Mouse (Mus musculus): ENCODE measurements at regions not wholly inside any gene's neighbourhood (a gene's known extent, or its start where the extent isn't known, plus 50 kb on each side); places are given as distances from the start of the nearest gene placed in this dataset.

GRCm38 (mm10) chr16:66579551-66579950, 764.5 kb downstream of the Vgll3 start:
- no peak for ATAC-seq (ENCODE audit: low FRiP score, low read depth)
- DNase-seq (ENCODE audit: low spot score), result no peak
- no peak for TF ChIP-seq POLR2A (IDR thresholded peaks at IDR 0.05; ENCODE audit: borderline replicate concordance, extremely low read depth, insufficient read depth, insufficient read length)
- H3K4me3 ChIP-seq (replicated peaks; ENCODE audit: low read length), result no peak overlapping the region
- H3K4me1 ChIP-seq (ENCODE audit: control insufficient read depth, insufficient read depth, low read length), result no peaks in the 10 kb centered on the region
- H3K36me3 ChIP-seq (ENCODE audit: control insufficient read depth, insufficient read depth, low read length), result no peaks in the 10 kb centered on the region
- no peak overlapping the region for H3K27ac ChIP-seq (replicated peaks; ENCODE audit: low read depth, low read length)
- H3K9ac ChIP-seq (ENCODE audit: low read depth, low read length, severe bottlenecking), result no peak overlapping the region
- H3K9me3 ChIP-seq (ENCODE audit: control insufficient read depth, low read length), result no peaks in the 10 kb centered on the region
- H3K4me2 ChIP-seq (replicated peaks; ENCODE audit: low read depth, low read length, severe bottlenecking), result no peak overlapping the region
- 34% methylated on average over 1 of the region's 1 CpGs for WGBS
- no peaks in the 10 kb centered on the region for H3K27me3 ChIP-seq (ENCODE audit: control insufficient read depth, insufficient read depth, low read length)

GRCm38 (mm10) chr16:66585698-66586284, 770.7 kb downstream of the Vgll3 start:
- DNase-seq (ENCODE audit: low spot score) (peak; percentile 9), ATAC-seq (ENCODE audit: low FRiP score, low read depth) (peak; percentile 62)

GRCm38 (mm10) chr16:66602211-66602610, 787.2 kb downstream of the Vgll3 start:
- Histone ChIP-seq H3K9ac (ENCODE audit: low read depth, low read length, severe bottlenecking) (no peak overlapping the region), H3K27ac (replicated peaks; ENCODE audit: low read depth, low read length) (no peak overlapping the region), H3K4me3 (replicated peaks; ENCODE audit: low read length) (no peak overlapping the region), H3K27me3 (ENCODE audit: control insufficient read depth, insufficient read depth, low read length) (no peaks in the 10 kb centered on the region), H3K9me3 (ENCODE audit: control insufficient read depth, low read length) (no peaks in the 10 kb centered on the region), H3K4me2 (replicated peaks; ENCODE audit: low read depth, low read length, severe bottlenecking) (no peak overlapping the region), H3K36me3 (ENCODE audit: control insufficient read depth, insufficient read depth, low read length) (no peaks in the 10 kb centered on the region), H3K4me1 (ENCODE audit: control insufficient read depth, insufficient read depth, low read length) (no peaks in the 10 kb centered on the region)
- no peak for TF ChIP-seq POLR2A (IDR thresholded peaks at IDR 0.05; ENCODE audit: borderline replicate concordance, extremely low read depth, insufficient read depth, insufficient read length)
- no peak for DNase-seq (ENCODE audit: low spot score)
- no peak for ATAC-seq (ENCODE audit: low FRiP score, low read depth)
- 79% methylated on average over 2 of the region's 2 CpGs for WGBS

More at GRCm38 (mm10) chr16:66585698-66586284, 770.7 kb downstream of the Vgll3 start:
- 8% methylated on average over 12 of the region's 12 CpGs for WGBS
- Histone ChIP-seq H3K27ac (replicated peaks; ENCODE audit: low read depth, low read length) (no peak overlapping the region), H3K4me3 (replicated peaks; ENCODE audit: low read length) (no peak overlapping the region), H3K4me1 (ENCODE audit: control insufficient read depth, insufficient read depth, low read length) (peaks cover 2% of the 10 kb centered on the region; the same call in 1 of the 2 replicates), H3K9ac (ENCODE audit: low read depth, low read length, severe bottlenecking) (no peak overlapping the region), H3K4me2 (replicated peaks; ENCODE audit: low read depth, low read length, severe bottlenecking) (no peak overlapping the region; the same call in 1 of the 2 replicates), H3K9me3 (ENCODE audit: control insufficient read depth, low read length) (no peaks in the 10 kb centered on the region), H3K27me3 (ENCODE audit: control insufficient read depth, insufficient read depth, low read length) (no peaks in the 10 kb centered on the region), H3K36me3 (ENCODE audit: control insufficient read depth, insufficient read depth, low read length) (no peaks in the 10 kb centered on the region)
- no peak for TF ChIP-seq POLR2A (IDR thresholded peaks at IDR 0.05; ENCODE audit: borderline replicate concordance, extremely low read depth, insufficient read depth, insufficient read length)

GRCm38 (mm10) chr16:66602686-66603085, 787.6 kb downstream of the Vgll3 start:
- H3K27ac ChIP-seq (replicated peaks; ENCODE audit: low read depth, low read length), result no peak overlapping the region
- no peaks in the 10 kb centered on the region for H3K9me3 ChIP-seq (ENCODE audit: control insufficient read depth, low read length)
- no peaks in the 10 kb centered on the region for H3K27me3 ChIP-seq (ENCODE audit: control insufficient read depth, insufficient read depth, low read length)
- H3K4me1 ChIP-seq (ENCODE audit: control insufficient read depth, insufficient read depth, low read length), result no peaks in the 10 kb centered on the region
- no peak overlapping the region for H3K4me3 ChIP-seq (replicated peaks; ENCODE audit: low read length)
- H3K9ac ChIP-seq (ENCODE audit: low read depth, low read length, severe bottlenecking), result no peak overlapping the region
- H3K4me2 ChIP-seq (replicated peaks; ENCODE audit: low read depth, low read length, severe bottlenecking), result no peak overlapping the region
- TF ChIP-seq POLR2A (IDR thresholded peaks at IDR 0.05; ENCODE audit: borderline replicate concordance, extremely low read depth, insufficient read depth, insufficient read length), result no peak
- no peaks in the 10 kb centered on the region for H3K36me3 ChIP-seq (ENCODE audit: control insufficient read depth, insufficient read depth, low read length)
- no peak for DNase-seq (ENCODE audit: low spot score)
- WGBS, result 90% methylated on average over 3 of the region's 3 CpGs
- ATAC-seq (ENCODE audit: low FRiP score, low read depth), result no peak

GRCm38 (mm10) chr16:66603825-66604224, 788.8 kb downstream of the Vgll3 start:
- WGBS, result 65% methylated on average over 6 of the region's 6 CpGs

More at GRCm38 (mm10) chr16:66603825-66604224, 788.8 kb downstream of the Vgll3 start:
- ATAC-seq (ENCODE audit: low FRiP score, low read depth) (no peak), DNase-seq (ENCODE audit: low spot score) (no peak)
- Histone ChIP-seq H3K36me3 (ENCODE audit: control insufficient read depth, insufficient read depth, low read length) (no peaks in the 10 kb centered on the region), H3K27ac (replicated peaks; ENCODE audit: low read depth, low read length) (no peak overlapping the region), H3K4me3 (replicated peaks; ENCODE audit: low read length) (no peak overlapping the region), H3K9me3 (ENCODE audit: control insufficient read depth, low read length) (no peaks in the 10 kb centered on the region), H3K27me3 (ENCODE audit: control insufficient read depth, insufficient read depth, low read length) (no peaks in the 10 kb centered on the region), H3K9ac (ENCODE audit: low read depth, low read length, severe bottlenecking) (no peak overlapping the region), H3K4me1 (ENCODE audit: control insufficient read depth, insufficient read depth, low read length) (no peaks in the 10 kb centered on the region), H3K4me2 (replicated peaks; ENCODE audit: low read depth, low read length, severe bottlenecking) (no peak overlapping the region)
- no peak for TF ChIP-seq POLR2A (IDR thresholded peaks at IDR 0.05; ENCODE audit: borderline replicate concordance, extremely low read depth, insufficient read depth, insufficient read length)

Data from limb, embryonic 14.5 days (tissue).